Mouse (Mus musculus) limb, embryonic 10.5 days (tissue): Measurements from ENCODE around the gene Gpc6. TPM values are rescaled to one million over a fixed set of nuclear protein-coding genes. Genes with fewer than 3 reads are reported as not detected.
A peak's percentile ranks its signal among the peaks of the same experiment; 100 is the strongest.

Experiments used
- DNase-seq: peaks from one replicate; pipeline ENCODE4 v3.0.0-alpha.2; 2017; ENCODE audit warnings: low spot score
- H3K27ac ChIP-seq: fragments of 300-500 bp; sonication (generic); 2 replicates; pipeline ENCODE4 v1.5.1; 2016; ENCODE audit warnings: mild to moderate bottlenecking
- H3K27me3 ChIP-seq: fragments of 300-500 bp; sonication (generic); 2 replicates; pipeline ENCODE4 v1.6.1; 2016; ENCODE audit warnings: low read depth, mild to moderate bottlenecking; ENCODE audit not compliant: poor library complexity, severe bottlenecking
- H3K36me3 ChIP-seq: fragments of 300-500 bp; sonication (generic); 2 replicates; pipeline ENCODE4 v1.6.1; 2016; ENCODE audit warnings: mild to moderate bottlenecking, moderate library complexity
- H3K4me1 ChIP-seq: fragments of 300-500 bp; sonication (generic); 2 replicates; pipeline ENCODE4 v1.6.1; 2016
- H3K4me3 ChIP-seq: fragments of 300-500 bp; sonication (generic); 2 replicates; pipeline ENCODE4 v1.5.1; 2016; ENCODE audit warnings: mild to moderate bottlenecking, moderate library complexity
- H3K9me3 ChIP-seq: fragments of 300-500 bp; sonication (generic); replicated peaks from 2 replicates; pipeline ENCODE4 v1.6.1; 2016; ENCODE audit warnings: mild to moderate bottlenecking
- WGBS: fragments of 180-500 bp; shearing (Covaris S2); methylation state at CpG from one replicate; pipeline ENCODE4 v1.1.7; 2016; 5-methylcytosine and 5-hydroxymethylcytosine counted together
- polyA plus RNA-seq: library from polyadenylated mRNA; unstranded; fragments of >200 nt; fragmentation: Nextera tagmentation; extraction: Ambion mirVana; gene quantifications from 2 replicates; pipeline ENCODE4 v1.2.1, GENCODE M21; 2016

Gene Gpc6
- polyA plus RNA-seq, 1 experiment from 2014 or later = 51.9 TPM

DNA sequence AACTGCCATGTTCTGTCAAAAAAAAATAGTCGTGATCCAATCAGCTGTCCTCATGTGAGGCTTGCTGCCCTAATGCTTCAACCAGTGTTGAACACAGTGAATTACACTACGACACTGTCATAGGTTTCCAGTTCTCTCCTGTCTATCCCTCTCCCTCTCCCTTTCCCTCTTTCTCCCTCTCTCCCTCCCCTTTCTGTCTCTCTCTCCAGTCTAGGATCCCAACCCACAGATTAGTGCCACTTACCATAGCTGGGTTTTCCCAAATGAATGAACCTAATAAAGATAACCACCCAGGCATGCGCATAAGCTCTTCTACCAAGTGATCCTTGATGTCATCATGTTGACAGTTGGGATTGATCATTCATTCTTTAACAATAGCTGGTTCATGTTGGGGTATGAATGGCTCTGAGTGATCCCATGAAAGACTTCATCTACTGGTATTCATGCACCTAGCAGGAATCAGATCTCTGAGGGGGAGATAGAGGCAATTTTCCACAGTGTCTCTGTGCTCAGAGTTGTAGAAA, 384.9 kb downstream of the Gpc6 start:
- H3K9me3 ChIP-seq = no peaks in the 10 kb centered on the region
- no peak overlapping the region for H3K4me3 ChIP-seq
- H3K27ac ChIP-seq = no peak overlapping the region
- no peaks in the 10 kb centered on the region for H3K36me3 ChIP-seq
- no peaks in the 10 kb centered on the region for H3K27me3 ChIP-seq
- no peaks in the 10 kb centered on the region for H3K4me1 ChIP-seq
- DNase-seq = no peak
- 88% methylated on average over 3 of the region's 3 CpGs for WGBS

DNA sequence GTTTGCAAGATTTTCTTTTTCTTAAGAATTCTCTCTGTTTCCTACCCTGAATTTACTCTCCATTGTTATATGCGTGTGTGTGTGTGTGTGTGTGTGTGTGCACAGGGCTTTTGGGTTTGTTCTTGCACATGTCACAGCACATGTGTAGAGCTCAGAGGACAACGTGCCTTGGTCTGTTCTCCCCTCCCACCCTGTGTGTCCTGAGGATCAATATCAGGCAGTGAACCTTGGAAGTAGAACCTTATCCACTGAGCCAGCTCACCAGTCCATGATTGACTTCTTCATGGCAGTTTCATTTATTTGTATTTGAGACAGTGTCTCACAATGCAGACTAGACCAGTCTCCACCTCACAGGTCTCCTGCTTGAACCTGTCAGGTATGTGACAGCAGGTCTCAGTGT, 399.1 kb downstream of the Gpc6 start:
- 87% methylated on average over 2 of the region's 2 CpGs for WGBS

DNA sequence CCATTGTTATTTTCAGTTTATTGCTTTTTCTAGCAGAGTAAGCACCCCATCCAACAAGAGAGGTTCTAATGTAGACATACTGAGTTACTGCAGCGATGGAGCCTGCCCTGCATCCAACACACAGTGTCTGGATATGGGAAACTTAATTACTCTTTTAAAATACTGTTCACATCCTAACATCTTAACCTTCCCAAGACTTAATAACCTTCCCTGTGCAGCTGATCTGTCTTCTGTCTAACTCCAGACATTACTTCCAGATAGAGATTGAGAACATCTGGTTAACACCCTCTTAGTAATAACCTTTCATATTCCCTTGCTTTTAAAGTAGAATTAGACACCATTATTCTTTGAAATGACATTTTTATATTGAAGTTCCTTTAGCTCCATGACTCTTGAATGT, 407.1 kb downstream of the Gpc6 start:
- WGBS = 28% methylated on average over 1 of the region's 1 CpGs
- Histone ChIP-seq H3K4me3 (no peak overlapping the region), H3K27ac (peak overlapping the region; percentile 46; the same call in 1 of the 2 replicates), H3K4me1 (peaks cover 45% of the 10 kb centered on the region), H3K9me3 (no peaks in the 10 kb centered on the region), H3K27me3 (no peaks in the 10 kb centered on the region), H3K36me3 (no peaks in the 10 kb centered on the region)
- DNase-seq = no peak

More for the DNA sequence above, 399.1 kb downstream of the Gpc6 start:
- no peaks in the 10 kb centered on the region for H3K4me1 ChIP-seq
- H3K27ac ChIP-seq = no peak overlapping the region
- no peaks in the 10 kb centered on the region for H3K27me3 ChIP-seq
- H3K9me3 ChIP-seq = no peaks in the 10 kb centered on the region
- no peak overlapping the region for H3K4me3 ChIP-seq
- DNase-seq = no peak
- H3K36me3 ChIP-seq = no peaks in the 10 kb centered on the region

DNA sequence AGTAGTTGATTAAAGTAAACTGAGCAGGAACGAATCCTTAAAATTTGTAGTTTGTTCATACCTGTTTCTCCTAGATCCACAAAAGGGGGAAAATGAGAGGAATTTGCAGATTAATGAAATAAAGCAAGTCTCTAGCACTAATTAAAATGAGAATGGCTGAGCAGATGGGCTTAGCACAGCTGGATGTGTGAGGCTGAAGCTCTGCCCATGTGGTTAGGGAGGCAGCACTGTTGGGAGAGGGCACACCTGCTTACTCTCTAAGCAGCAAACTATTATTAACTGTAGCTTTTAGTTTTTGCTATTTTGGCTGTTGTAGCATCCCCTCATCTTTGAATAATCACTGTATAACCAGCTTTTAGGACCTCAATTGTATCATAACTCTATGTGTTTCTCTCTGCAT, 412.2 kb downstream of the Gpc6 start:
- no peak overlapping the region for H3K27ac ChIP-seq
- WGBS = 80% methylated on average over 1 of the region's 1 CpGs
- H3K4me3 ChIP-seq = no peak overlapping the region

DNA sequence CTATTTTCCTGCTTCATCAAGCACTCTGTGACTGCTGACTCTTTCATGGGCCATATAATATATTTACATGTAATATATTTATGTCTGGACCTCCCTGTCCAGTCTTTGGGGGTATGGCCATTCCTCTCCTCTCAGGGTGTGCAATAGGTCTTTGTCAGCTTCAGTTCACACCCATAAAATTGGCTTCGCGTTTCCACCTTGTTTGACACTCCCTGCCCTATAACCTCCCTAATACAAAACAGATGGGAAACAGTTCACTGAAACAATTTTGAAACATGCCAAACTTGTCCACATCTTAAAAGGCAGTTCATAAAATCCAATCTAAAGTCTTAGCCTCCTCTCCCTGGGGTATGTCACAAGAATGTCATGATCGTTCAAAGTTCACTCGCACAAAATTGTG, 415.4 kb downstream of the Gpc6 start:
- Histone ChIP-seq H3K4me3 (no peak overlapping the region), H3K4me1 (peaks cover 59% of the 10 kb centered on the region), H3K27me3 (no peaks in the 10 kb centered on the region), H3K36me3 (no peaks in the 10 kb centered on the region), H3K27ac (no peak overlapping the region), H3K9me3 (no peaks in the 10 kb centered on the region)
- DNase-seq = peak; percentile 48
- 10% methylated on average over 4 of the region's 4 CpGs for WGBS

More for the DNA sequence above, 412.2 kb downstream of the Gpc6 start:
- no peak for DNase-seq
- no peaks in the 10 kb centered on the region for H3K9me3 ChIP-seq
- no peaks in the 10 kb centered on the region for H3K36me3 ChIP-seq
- peaks cover 60% of the 10 kb centered on the region for H3K4me1 ChIP-seq
- H3K27me3 ChIP-seq = no peaks in the 10 kb centered on the region

DNA sequence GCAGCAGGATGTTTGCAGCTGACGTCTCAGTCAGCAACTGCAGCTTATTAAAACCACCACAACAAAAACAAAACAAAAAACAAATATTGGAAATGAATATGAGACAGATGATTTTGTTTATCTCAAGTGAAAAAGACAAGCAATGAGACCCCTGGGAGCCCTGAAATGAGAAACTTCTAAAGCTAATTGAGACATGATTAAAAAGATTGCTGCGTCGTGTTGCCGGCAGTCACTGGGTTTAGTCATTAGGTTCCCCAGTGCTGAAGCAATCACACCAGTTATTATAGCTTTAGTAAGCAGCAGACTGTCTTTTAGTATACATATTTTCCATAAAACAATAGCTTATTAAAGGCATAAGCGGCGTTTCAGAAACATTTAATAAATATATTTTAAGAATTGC, 419.4 kb downstream of the Gpc6 start:
- Histone ChIP-seq H3K27ac (no peak overlapping the region), H3K36me3 (no peaks in the 10 kb centered on the region), H3K9me3 (no peaks in the 10 kb centered on the region), H3K4me3 (no peak overlapping the region), H3K4me1 (peaks cover 43% of the 10 kb centered on the region), H3K27me3 (no peaks in the 10 kb centered on the region)
- no peak for DNase-seq
- 62% methylated on average over 6 of the region's 6 CpGs for WGBS

DNA sequence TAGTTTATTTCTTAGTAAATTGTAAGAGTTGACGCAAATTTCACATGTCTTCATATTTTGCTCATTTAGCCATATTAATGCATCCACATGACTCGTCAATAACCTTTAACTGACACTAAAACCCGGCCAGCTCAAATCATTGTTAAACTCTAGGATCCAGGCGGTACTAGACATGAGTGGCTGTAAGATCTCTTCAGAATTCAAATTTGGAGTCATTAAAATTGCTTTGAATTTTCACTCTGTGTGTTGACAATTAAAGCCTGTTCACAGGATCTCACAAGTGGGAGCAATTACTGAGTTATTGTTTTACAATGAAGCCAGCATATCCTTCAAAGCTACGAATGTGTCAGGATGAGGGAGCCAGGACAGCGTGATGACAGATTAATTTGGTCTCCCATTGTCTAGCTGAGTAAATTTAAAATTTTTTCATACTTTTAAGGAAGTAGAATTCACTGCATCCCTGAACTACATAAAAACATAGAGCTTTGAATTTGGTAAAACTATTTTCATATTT, 421.3 kb downstream of the Gpc6 start:
- H3K27me3 ChIP-seq = no peaks in the 10 kb centered on the region
- peaks cover 25% of the 10 kb centered on the region for H3K4me1 ChIP-seq
- H3K27ac ChIP-seq = no peak overlapping the region
- H3K9me3 ChIP-seq = no peaks in the 10 kb centered on the region
- DNase-seq = no peak
- 65% methylated on average over 6 of the region's 6 CpGs for WGBS
- no peak overlapping the region for H3K4me3 ChIP-seq
- peaks cover 12% of the 10 kb centered on the region for H3K36me3 ChIP-seq

DNA sequence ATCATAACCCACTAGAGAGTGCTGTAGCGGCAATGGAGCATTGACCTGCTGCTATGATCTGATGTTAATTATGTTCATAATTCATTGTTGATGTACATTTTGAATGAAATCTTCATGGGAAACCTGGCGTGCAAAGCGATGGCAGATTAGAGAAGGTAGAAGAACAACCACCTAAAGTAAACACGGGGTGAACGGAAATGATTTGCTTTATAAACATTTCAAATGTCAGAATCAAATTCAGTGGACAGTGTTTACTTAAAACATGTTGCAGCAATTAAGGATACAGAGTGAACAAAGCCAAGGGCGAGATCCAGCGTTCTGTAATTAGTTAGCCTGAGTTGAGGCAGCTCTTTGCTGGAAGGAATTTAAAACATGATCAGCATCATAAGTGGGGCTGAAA, 426.2 kb downstream of the Gpc6 start:
- peaks cover 12% of the 10 kb centered on the region for H3K36me3 ChIP-seq
- no peak overlapping the region for H3K27ac ChIP-seq
- no peaks in the 10 kb centered on the region for H3K27me3 ChIP-seq
- DNase-seq = no peak
- WGBS = 81% methylated on average over 7 of the region's 7 CpGs
- H3K9me3 ChIP-seq = no peaks in the 10 kb centered on the region
- no peak overlapping the region for H3K4me3 ChIP-seq
- H3K4me1 ChIP-seq = no peaks in the 10 kb centered on the region; the same call in 1 of the 2 replicates

DNA sequence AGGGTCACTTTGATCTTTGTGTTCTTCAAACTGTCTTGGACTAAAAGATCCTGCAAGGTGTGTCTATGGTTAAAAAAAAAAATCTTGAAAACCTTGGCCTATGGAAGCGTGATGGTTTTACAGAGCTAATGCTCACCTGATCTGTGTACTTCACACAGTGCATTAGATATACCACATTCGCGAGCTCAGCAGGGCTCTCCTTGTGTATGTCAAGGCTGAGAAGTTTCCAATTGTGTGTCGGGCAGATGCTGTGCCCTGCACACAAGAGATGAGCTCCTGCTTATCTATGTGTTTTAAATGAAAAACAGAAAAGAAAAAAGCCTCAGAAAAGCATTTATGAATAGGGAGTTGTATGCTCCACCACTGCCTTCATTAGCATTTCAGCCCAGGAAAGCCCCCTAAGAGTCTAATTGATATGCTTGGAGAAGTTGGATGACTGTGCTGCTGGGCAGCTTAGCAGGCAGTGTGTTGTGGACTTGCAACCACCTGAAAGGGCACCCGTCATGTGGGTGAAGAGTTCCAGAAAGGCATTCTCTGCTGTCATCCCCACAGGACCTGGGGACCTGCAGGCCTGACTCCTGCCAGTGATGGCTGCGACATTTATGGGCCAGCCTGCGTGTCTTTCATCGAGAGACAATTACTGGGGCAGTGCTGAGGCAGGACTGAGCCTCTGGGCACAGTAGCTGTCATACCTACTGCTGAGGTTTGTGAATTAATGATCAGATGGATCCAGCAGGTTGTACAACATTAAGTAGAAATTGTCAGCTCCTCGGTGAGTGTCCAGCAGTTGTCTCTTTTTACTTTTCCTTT, 436.2 kb downstream of the Gpc6 start:
- no peaks in the 10 kb centered on the region for H3K36me3 ChIP-seq
- H3K4me3 ChIP-seq = no peak overlapping the region
- 66% methylated on average over 9 of the region's 9 CpGs for WGBS
- H3K9me3 ChIP-seq = no peaks in the 10 kb centered on the region
- DNase-seq = no peak
- no peaks in the 10 kb centered on the region for H3K27me3 ChIP-seq
- no peak overlapping the region for H3K27ac ChIP-seq
- peaks cover 5% of the 10 kb centered on the region; the same call in 1 of the 2 replicates for H3K4me1 ChIP-seq

DNA sequence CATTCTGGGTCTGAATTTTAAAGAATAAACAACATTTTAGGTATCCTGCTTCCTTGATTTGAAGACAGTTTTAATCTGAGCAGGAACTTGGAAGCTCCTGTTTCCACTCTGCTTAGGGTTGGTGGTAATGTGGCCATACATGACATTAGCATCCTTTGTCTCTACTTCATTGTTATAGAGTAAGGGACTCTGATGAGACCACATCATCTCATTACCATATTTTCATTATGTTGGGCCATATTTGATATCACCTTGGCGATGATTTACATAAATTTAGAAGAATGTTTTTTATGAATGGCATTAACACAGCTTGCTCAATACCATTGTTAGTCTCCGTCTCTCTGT, 436.8 kb downstream of the Gpc6 start:
- H3K27me3 ChIP-seq = no peaks in the 10 kb centered on the region
- no peak overlapping the region for H3K4me3 ChIP-seq
- DNase-seq = no peak
- no peaks in the 10 kb centered on the region for H3K36me3 ChIP-seq
- WGBS = 92% methylated on average over 2 of the region's 2 CpGs
- no peaks in the 10 kb centered on the region for H3K9me3 ChIP-seq
- H3K4me1 ChIP-seq = peaks cover 5% of the 10 kb centered on the region; the same call in 1 of the 2 replicates
- H3K27ac ChIP-seq = no peak overlapping the region

DNA sequence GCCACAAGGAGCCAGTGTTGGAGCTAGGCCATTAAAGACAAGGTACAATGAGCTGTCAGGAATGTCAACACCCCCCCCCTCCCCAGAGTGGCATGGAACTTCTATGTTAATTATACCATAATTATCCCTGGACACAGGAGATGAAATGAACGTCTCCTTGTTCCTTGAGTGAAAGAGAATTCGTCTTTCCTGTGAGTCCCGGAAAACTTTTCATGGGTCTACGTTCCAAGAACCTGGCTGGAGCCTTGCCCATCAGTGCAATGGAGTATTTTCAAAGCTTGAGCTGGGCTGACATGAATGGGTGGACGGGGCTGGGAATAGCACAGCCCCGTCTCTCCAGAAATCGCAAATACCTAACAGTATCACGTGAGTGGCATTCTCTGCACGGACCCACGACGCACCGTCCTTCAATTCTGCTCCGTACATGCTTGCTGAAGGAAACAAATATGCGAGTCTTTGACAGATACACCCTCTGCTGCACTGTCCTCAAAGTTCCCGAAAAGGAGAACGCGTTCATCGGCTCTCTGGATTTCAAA, 444.3 kb downstream of the Gpc6 start:
- Histone ChIP-seq H3K27me3 (no peaks in the 10 kb centered on the region), H3K27ac (no peak overlapping the region), H3K4me1 (no peaks in the 10 kb centered on the region), H3K36me3 (no peaks in the 10 kb centered on the region), H3K9me3 (no peaks in the 10 kb centered on the region), H3K4me3 (no peak overlapping the region)
- 92% methylated on average over 18 of the region's 18 CpGs for WGBS
- DNase-seq = no peak

DNA sequence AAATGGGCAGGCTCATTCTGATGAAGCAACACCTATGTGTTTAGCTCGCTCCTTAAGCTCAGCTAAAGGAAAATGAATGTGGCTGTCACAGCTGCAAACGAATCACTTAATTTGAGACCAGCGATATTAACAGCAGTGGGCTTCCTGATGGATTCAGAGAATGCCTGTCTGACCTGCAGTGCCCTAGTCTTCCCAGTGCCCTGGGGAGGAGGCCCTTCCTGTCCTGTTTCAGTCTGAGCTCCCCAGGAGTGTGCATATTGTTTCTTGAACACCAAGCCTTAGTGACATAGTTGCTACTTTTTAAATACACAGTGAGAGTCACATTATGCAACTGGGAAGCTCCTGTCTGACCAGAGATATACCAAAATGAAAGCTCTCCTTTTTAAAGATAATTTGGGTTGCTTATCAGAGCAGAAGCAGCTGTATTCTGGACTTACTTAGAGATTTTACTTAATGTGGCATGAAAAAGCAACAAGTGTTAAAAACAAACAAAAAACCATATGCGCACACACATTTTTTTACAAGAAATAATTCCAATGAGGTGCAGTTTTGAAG, 451.8 kb downstream of the Gpc6 start:
- Histone ChIP-seq H3K4me1 (peaks cover 5% of the 10 kb centered on the region; the same call in 1 of the 2 replicates), H3K36me3 (no peaks in the 10 kb centered on the region), H3K9me3 (no peaks in the 10 kb centered on the region), H3K27ac (no peak overlapping the region), H3K4me3 (no peak overlapping the region), H3K27me3 (no peaks in the 10 kb centered on the region)
- no peak for DNase-seq
- WGBS = 42% methylated on average over 4 of the region's 4 CpGs

DNA sequence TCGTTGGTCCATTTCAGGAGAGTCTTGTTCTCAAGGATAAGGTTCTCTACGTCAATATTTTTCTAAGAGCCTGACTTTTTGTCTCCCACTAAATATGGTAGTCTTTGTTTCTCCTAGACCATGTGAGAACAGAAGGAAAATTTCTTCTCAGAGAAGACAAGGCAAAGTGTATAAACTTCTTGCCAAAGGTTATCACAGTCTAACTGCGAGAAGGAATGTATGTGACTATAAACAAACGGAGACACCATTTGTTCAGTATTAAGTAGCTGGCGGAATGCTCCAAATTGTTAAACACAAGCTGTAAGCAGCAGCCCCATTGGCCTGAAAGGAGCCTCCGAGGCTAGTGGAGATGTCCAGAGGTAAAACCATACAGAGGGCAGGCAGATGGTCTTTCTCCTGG, 454.9 kb downstream of the Gpc6 start:
- no peak overlapping the region for H3K27ac ChIP-seq
- H3K9me3 ChIP-seq = no peaks in the 10 kb centered on the region
- no peaks in the 10 kb centered on the region for H3K36me3 ChIP-seq
- WGBS = 64% methylated on average over 6 of the region's 6 CpGs
- H3K27me3 ChIP-seq = no peaks in the 10 kb centered on the region
- DNase-seq = no peak
- peaks cover 9% of the 10 kb centered on the region; the same call in 1 of the 2 replicates for H3K4me1 ChIP-seq
- H3K4me3 ChIP-seq = no peak overlapping the region
